In genomic region chr14:57769102-57769501, GRCm38 (mm10) we compare ENCODE assay signal across 21 mouse cellular contexts. TPM values are rescaled to one million over a fixed set of nuclear protein-coding genes. Genes with fewer than 3 reads are reported as not detected.
DNase-seq lines count a peak whose midpoint lies in the region; ATAC-seq and TF ChIP-seq lines count a peak whose summit lies in the region.
"Had no signal": no experiment of that assay in that cellular context is flagged by ENCODE, and none has a peak within 500 bp of the region (broad histone marks: within the 10 kb centered on the region; RNA-seq: fewer than 3 reads in every experiment).

No protein-coding gene starts in this region.

- no peaks in the 10 kb centered on the region for H3K9me3 ChIP-seq in lung, postnatal 0 days (ENCODE audit: low read length)
- H3K9me3 ChIP-seq: embryonic facial prominence, embryonic 15.5 days; lung, embryonic 15.5 days; midbrain, embryonic 13.5 days had no signal

- H3K4me1 ChIP-seq in lung, postnatal 0 days (ENCODE audit: insufficient read depth, low read depth, low read length): no peaks in the 10 kb centered on the region
- H3K4me1 ChIP-seq: embryonic facial prominence, embryonic 15.5 days; forebrain, embryonic 12.5 days; lung, embryonic 15.5 days; midbrain, embryonic 13.5 days had no signal

- no peaks in the 10 kb centered on the region for H3K36me3 ChIP-seq in lung, postnatal 0 days (ENCODE audit: insufficient read depth, low read length)
- H3K36me3 ChIP-seq: embryonic facial prominence, embryonic 15.5 days; forebrain, embryonic 12.5 days; lung, embryonic 15.5 days; midbrain, embryonic 13.5 days had no signal

- no peak overlapping the region for H3K9ac ChIP-seq in lung, postnatal 0 days (replicated peaks; ENCODE audit: low read depth)
- H3K9ac ChIP-seq: embryonic facial prominence, embryonic 15.5 days; forebrain, embryonic 12.5 days; lung, embryonic 15.5 days; midbrain, embryonic 13.5 days had no signal

- no peak overlapping the region for H3K4me2 ChIP-seq in lung, postnatal 0 days (replicated peaks; ENCODE audit: low read depth, low read length)
- H3K4me2 ChIP-seq: embryonic facial prominence, embryonic 15.5 days; forebrain, embryonic 12.5 days; lung, embryonic 15.5 days; midbrain, embryonic 13.5 days had no signal

- no peaks in the 10 kb centered on the region for H3K27me3 ChIP-seq in lung, postnatal 0 days (replicated peaks; ENCODE audit: insufficient read depth, low read length)
- H3K27me3 ChIP-seq: embryonic facial prominence, embryonic 15.5 days; forebrain, embryonic 12.5 days; lung, embryonic 15.5 days; midbrain, embryonic 13.5 days; Patski had no signal

- no peak for TF ChIP-seq CTCF in lung, postnatal 0 days (IDR thresholded peaks at IDR 0.05)

- no peak for ATAC-seq in lung, postnatal 0 days
- ATAC-seq in megakaryocyte, adult 5-6 weeks (ENCODE audit: poor library complexity, severe bottlenecking): peak; percentile 58
- ATAC-seq: midbrain, embryonic 13.5 days; Patski had no signal

- no peak overlapping the region for H3K4me3 ChIP-seq in lung, postnatal 0 days (ENCODE audit: low read depth, low read length)
- H3K4me3 ChIP-seq: embryonic facial prominence, embryonic 15.5 days; forebrain, embryonic 12.5 days; lung, embryonic 15.5 days; midbrain, embryonic 13.5 days had no signal

- no peak overlapping the region for H3K27ac ChIP-seq in lung, postnatal 0 days (ENCODE audit: low read length)
- H3K27ac ChIP-seq: embryonic facial prominence, embryonic 15.5 days; forebrain, embryonic 12.5 days; lung, embryonic 15.5 days; midbrain, embryonic 13.5 days had no signal

- peak; percentile 31 for DNase-seq in lung, postnatal 0 days (ENCODE audit: low spot score)
- DNase-seq in lung, postnatal 14 days: no peak
- DNase-seq in CD4-positive helper T cell, adult 2 months (ENCODE audit: low read depth, low spot score): peak; percentile 77
- peak; percentile 60 for DNase-seq in T-cell, adult 2 months (ENCODE audit: low spot score)
- no peak for DNase-seq in testis, postnatal 14 days (ENCODE audit: low spot score)
- DNase-seq in urinary bladder, postnatal 36 days (ENCODE audit: low spot score in 2 of 2): no peak
- no peak for DNase-seq in testis, postnatal 10 days (ENCODE audit: low spot score)
- DNase-seq: cerebellum, adult 2 months; right cerebral cortex, postnatal 14 days; thymus, postnatal 14 days had no signal

- WGBS in lung, postnatal 0 days: 72% methylated on average over 5 of the region's 5 CpGs

- no peak for TF ChIP-seq EP300 in lung, postnatal 0 days (IDR thresholded peaks at IDR 0.05)

RNA-seq across cellular contexts. Expression of gene Lats2, which starts 10.9 kb away (rescaled TPM):
- polyA plus RNA-seq in lung, postnatal 0 days (2015; fragmentation: Nextera tagmentation; extraction: Ambion mirVana): 24.2 and 27.5 TPM in 2 replicates
- total RNA-seq in megakaryocyte, adult 5-6 weeks (2015): 35.0 and 39.1 TPM in 2 replicates
- 33.8 and 34.4 TPM in 2 replicates for total RNA-seq in megakaryocyte, adult 5-6 weeks (2017)

RNA-seq across cellular contexts. Expression of gene Gm49361, which starts 23.2 kb away (rescaled TPM):
- polyA plus RNA-seq in lung, postnatal 0 days (2015; fragmentation: Nextera tagmentation; extraction: Ambion mirVana): not detected in 2 replicates
- not detected in 2 replicates for total RNA-seq in megakaryocyte, adult 5-6 weeks (2015)
- 0.59 TPM in 1 of 2 replicates, not detected in the other for total RNA-seq in megakaryocyte, adult 5-6 weeks (2017)
- total RNA-seq: hematopoietic stem cell, adult 5-6 weeks had no signal
- polyA plus RNA-seq: cerebellum, adult 2 months; embryonic facial prominence, embryonic 15.5 days; forebrain, embryonic 12.5 days; gonadal fat pad, adult 2 months; heart, embryonic 14.5 days; intestine, embryonic 14.5 days; limb, embryonic 14.5 days; lung, embryonic 15.5 days; midbrain, embryonic 13.5 days; Patski had no signal

RNA-seq across cellular contexts. Expression of gene Sap18, which starts 28.9 kb away (rescaled TPM):
- 16.5 and 18.9 TPM in 2 replicates for polyA plus RNA-seq in lung, postnatal 0 days (2015; fragmentation: Nextera tagmentation; extraction: Ambion mirVana)
- 167 and 180 TPM in 2 replicates for total RNA-seq in megakaryocyte, adult 5-6 weeks (2015)
- total RNA-seq in megakaryocyte, adult 5-6 weeks (2017): 10.7 and 21.5 TPM in 2 replicates

RNA-seq across cellular contexts. Expression of gene Ska3, which starts 56.9 kb away (rescaled TPM):
- polyA plus RNA-seq in lung, postnatal 0 days (2015; fragmentation: Nextera tagmentation; extraction: Ambion mirVana): 1.8 and 2.2 TPM in 2 replicates
- total RNA-seq in megakaryocyte, adult 5-6 weeks (2015): 25.5 and 28.3 TPM in 2 replicates
- total RNA-seq in megakaryocyte, adult 5-6 weeks (2017): 26.8 and 36.1 TPM in 2 replicates

RNA-seq across cellular contexts. Expression of gene Mrpl57, which starts 56.9 kb away (rescaled TPM):
- polyA plus RNA-seq in lung, postnatal 0 days (2015; fragmentation: Nextera tagmentation; extraction: Ambion mirVana): 163 and 210 TPM in 2 replicates
- total RNA-seq in megakaryocyte, adult 5-6 weeks (2015): 73.9 and 78.7 TPM in 2 replicates
- total RNA-seq in megakaryocyte, adult 5-6 weeks (2017): 63.7 and 73.2 TPM in 2 replicates

Comparison
In these comparisons a context has a peak if more than half of its experiments do, and no peak if none do; other contexts are left out.
1. DNase-seq: peak in lung, postnatal 0 days (single experiment), CD4-positive helper T cell, adult 2 months (single experiment) and T-cell, adult 2 months (single experiment); none in lung, postnatal 14 days (single experiment), testis, postnatal 14 days (single experiment), urinary bladder, postnatal 36 days (0 of 2) and testis, postnatal 10 days (single experiment).